Mouse (Mus musculus) embryo, embryonic 9.5 days (tissue): ENCODE results near the gene Spata17.

Experiments
- DNase-seq: peaks from one replicate; pipeline ENCODE4 v3.0.0-alpha.2; 2017; ENCODE audit errors: extremely low spot score

The Spata17 gene

GRCm38 (mm10) chr1:187004306-187004705, 211.0 kb downstream of the Spata17 start:
- DNase-seq = no peak

- no peak for DNase-seq
These were observed 211.8 kb downstream of the Spata17 start for GRCm38 (mm10) chr1:187003441-187003861.

- DNase-seq = no peak
These were observed 217.5 kb downstream of the Spata17 start for GRCm38 (mm10) chr1:186997596-186998304.
